Mouse (Mus musculus) C2C12 (cell line): ENCODE measurements around the gene Blvra.

ENCODE experiments used
- CEBPB ChIP-seq: IDR thresholded peaks from one replicate; pipeline ENCODE4 v1.6.1; 2011; ENCODE audit warnings: low read depth, mild to moderate bottlenecking, control low read depth, moderate library complexity
- CTCF ChIP-seq: IDR thresholded peaks from one replicate; pipeline ENCODE4 v1.5.1; 2011; ENCODE audit not compliant: control insufficient read depth, insufficient read depth, insufficient read length
- MAX ChIP-seq: IDR thresholded peaks from one replicate; pipeline ENCODE4 v1.6.1; 2011; ENCODE audit warnings: mild to moderate bottlenecking, control low read depth
- MYOD1 ChIP-seq: IDR thresholded peaks from one replicate; pipeline ENCODE4 v1.6.1; 2011; ENCODE audit warnings: low read depth; ENCODE audit not compliant: control insufficient read depth, insufficient read length
- MYOG ChIP-seq: IDR thresholded peaks from one replicate; pipeline ENCODE4 v1.6.1; 2011; ENCODE audit not compliant: control insufficient read depth, insufficient read length; ENCODE audit errors: extremely low read depth
- USF1 ChIP-seq: IDR thresholded peaks from one replicate; pipeline ENCODE4 v1.6.1; 2011; ENCODE audit warnings: low read depth, mild to moderate bottlenecking, control low read depth, moderate library complexity

DNA sequence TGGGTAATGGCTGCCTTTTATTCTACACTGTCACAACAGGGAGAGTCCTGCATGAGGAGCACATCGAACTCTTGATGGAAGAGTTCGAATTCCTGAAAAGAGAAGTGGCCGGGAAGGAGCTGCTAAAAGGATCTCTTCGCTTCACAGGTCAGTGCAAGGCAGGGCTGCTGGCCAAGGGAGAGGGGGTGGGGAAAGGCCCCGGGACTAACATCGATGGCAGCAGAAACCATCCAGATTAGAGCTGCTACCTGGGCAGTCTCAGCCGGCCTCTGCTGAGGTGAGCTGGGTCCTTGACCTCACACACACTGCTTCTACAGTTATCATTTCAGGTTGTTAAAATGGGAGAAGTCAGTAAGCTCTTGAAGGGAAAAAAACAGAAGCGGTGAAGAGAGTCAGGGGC lies 21.5 kb downstream of the Blvra start:
- TF ChIP-seq CTCF (no peak), USF1 (no peak), MAX (no peak), MYOD1 (no peak), CEBPB (no peak), MYOG (no peak)
